14 mouse cellular contexts compared by ENCODE assay signal in genomic region chr10:94060190-94060589, GRCm38 (mm10). TPM values are rescaled to one million over a fixed set of nuclear protein-coding genes. Genes with fewer than 3 reads are reported as not detected.
A peak's percentile ranks its signal among the peaks of the same experiment; 100 is the strongest.
DNase-seq lines count a peak whose midpoint lies in the region; ATAC-seq and TF ChIP-seq lines count a peak whose summit lies in the region.
"Had no signal": no experiment of that assay in that cellular context is flagged by ENCODE, and none has a peak within 500 bp of the region (broad histone marks: within the 10 kb centered on the region; RNA-seq: fewer than 3 reads in every experiment).

No protein-coding gene starts in this region.

- H3K4me2 ChIP-seq in CH12.LX (ENCODE audit: insufficient read depth, low read depth, poor library complexity, severe bottlenecking), result no peak overlapping the region
- H3K4me2 ChIP-seq in intestine, embryonic 15.5 days (replicated peaks), result no peak overlapping the region
- no peak overlapping the region for H3K4me2 ChIP-seq in liver, postnatal 0 days (ENCODE audit: low read depth, low read length)
- H3K4me2 ChIP-seq: forebrain, embryonic 12.5 days; hindbrain, embryonic 15.5 days had no signal

- peaks cover 16 to 29% of the 10 kb centered on the region in 2 experiments for H3K4me1 ChIP-seq in CH12.LX (ENCODE audit: control insufficient read depth in 1 of 2, insufficient read depth in 2 of 2)
- peaks cover 11% of the 10 kb centered on the region for H3K4me1 ChIP-seq in intestine, embryonic 15.5 days (replicated peaks)
- H3K4me1 ChIP-seq in liver, postnatal 0 days (ENCODE audit: insufficient read depth), result peaks cover 17% of the 10 kb centered on the region
- H3K4me1 ChIP-seq: hindbrain, embryonic 15.5 days had no signal

- no peaks in the 10 kb centered on the region for H3K9me3 ChIP-seq in CH12.LX (replicated peaks; ENCODE audit: low read length)
- no peaks in the 10 kb centered on the region for H3K9me3 ChIP-seq in intestine, embryonic 15.5 days
- H3K9me3 ChIP-seq in liver, postnatal 0 days (ENCODE audit: low read length), result no peaks in the 10 kb centered on the region
- H3K9me3 ChIP-seq: forebrain, embryonic 12.5 days; hindbrain, embryonic 15.5 days had no signal

- no peak overlapping the region for H3K4me3 ChIP-seq in CH12.LX (replicated peaks in 1 of 3; ENCODE audit: low read depth in 2 of 3, low read length in 2 of 3, poor library complexity in 1 of 3)
- no peak overlapping the region for H3K4me3 ChIP-seq in intestine, embryonic 15.5 days (replicated peaks)
- no peak overlapping the region for H3K4me3 ChIP-seq in liver, postnatal 0 days (ENCODE audit: low read depth, low read length)
- H3K4me3 ChIP-seq: forebrain, embryonic 12.5 days; hindbrain, embryonic 15.5 days had no signal

- dilution Hi-C loops in CH12.LX (cut with MboI; ENCODE audit: extremely low pct_ligation_motif_present, extremely low pct_unique_long_range_greater_than_20kb, low sequenced_read_pairs), result no loop called here

- no peak for TF ChIP-seq RAD21 in CH12.LX (IDR thresholded peaks at IDR 0.05; ENCODE audit: low read depth, low read length)

- no peak for TF ChIP-seq CTCF in CH12.LX (conservative IDR thresholded peaks at IDR 0.05 in 1 of 2, IDR thresholded peaks at IDR 0.05 in 1 of 2; ENCODE audit: low read depth in 2 of 2, low read length in 2 of 2)
- TF ChIP-seq CTCF in liver, postnatal 0 days (IDR thresholded peaks at IDR 0.05; ENCODE audit: low read depth), result no peak

- H3K79me2 ChIP-seq in CH12.LX (replicated peaks; ENCODE audit: control insufficient read depth, extremely low read depth, insufficient read depth, poor library complexity, severe bottlenecking), result peaks cover 9% of the 10 kb centered on the region

- H3K27ac ChIP-seq in CH12.LX (ENCODE audit: insufficient read depth, low read depth), result 0 out of 2 replicates have a peak overlapping the region, but pooled peaks have one; percentile 9
- no peak overlapping the region for H3K27ac ChIP-seq in intestine, embryonic 15.5 days
- H3K27ac ChIP-seq in liver, postnatal 0 days (ENCODE audit: low read depth), result peak overlapping the region; percentile 78
- H3K27ac ChIP-seq: forebrain, embryonic 12.5 days; hindbrain, embryonic 15.5 days had no signal

- peak; percentile 64 for ATAC-seq in intestine, embryonic 15.5 days
- peak; percentile 95 for ATAC-seq in liver, postnatal 0 days
- no peak for ATAC-seq in cerebellum, adult (ENCODE audit: insufficient number of reproducible peaks, low FRiP score, low TSS enrichment)

- intact Hi-C loops in heart, postnatal 25 days (cut with DNase I), result no loop called here

- WGBS in intestine, embryonic 15.5 days, result 36% methylated on average over 8 of the region's 8 CpGs
- 39% methylated on average over 8 of the region's 8 CpGs for WGBS in liver, postnatal 0 days (ENCODE audit: insufficient replicate concordance)

- no peak overlapping the region for H3K9ac ChIP-seq in CH12.LX (ENCODE audit: insufficient read depth, low read depth)
- no peak overlapping the region for H3K9ac ChIP-seq in intestine, embryonic 15.5 days
- no peak overlapping the region for H3K9ac ChIP-seq in liver, postnatal 0 days (replicated peaks)
- H3K9ac ChIP-seq: forebrain, embryonic 12.5 days; hindbrain, embryonic 15.5 days had no signal

- peak; percentile 14 to 57 for DNase-seq in heart, adult 9 months (ENCODE audit: low spot score in 2 of 2)
- no peak for DNase-seq in heart, postnatal 25 days (ENCODE audit: low spot score)
- DNase-seq in CH12.LX (ENCODE audit: extremely low read depth), result no peak
- DNase-seq in liver, postnatal 0 days, result peak; percentile 62
- no peak for DNase-seq in adrenal gland, postnatal 14 days
- DNase-seq: cerebellum, adult 2 months; kidney, adult 8-10 months; left cerebral cortex, postnatal 4 days; spleen, adult 18-20 months; thymus, postnatal 36 days had no signal

- H3K27me3 ChIP-seq in CH12.LX (replicated peaks), result no peaks in the 10 kb centered on the region
- no peaks in the 10 kb centered on the region for H3K27me3 ChIP-seq in intestine, embryonic 15.5 days (replicated peaks)
- H3K27me3 ChIP-seq in liver, postnatal 0 days (ENCODE audit: insufficient read depth, low read length), result no peaks in the 10 kb centered on the region
- H3K27me3 ChIP-seq: forebrain, embryonic 12.5 days; hindbrain, embryonic 15.5 days had no signal

- no peak for TF ChIP-seq EP300 in CH12.LX (IDR thresholded peaks at IDR 0.05; ENCODE audit: low read length)
- TF ChIP-seq EP300 in liver, postnatal 0 days (IDR thresholded peaks at IDR 0.05; ENCODE audit: low read depth), result 0 out of 2 replicates have a peak, but pooled peaks have one; percentile 50

- in situ Hi-C loops in CH12.LX (cut with MboI; ENCODE audit: low pct_ligation_motif_present, low pct_unique_long_range_greater_than_20kb, low sequenced_read_pairs), result no loop called here

- peaks cover 10 to 32% of the 10 kb centered on the region in 2 experiments for H3K36me3 ChIP-seq in CH12.LX (replicated peaks in 1 of 2; ENCODE audit: control insufficient read depth in 1 of 2, insufficient read depth in 1 of 2, low read length in 1 of 2)
- no peaks in the 10 kb centered on the region for H3K36me3 ChIP-seq in intestine, embryonic 15.5 days
- H3K36me3 ChIP-seq in liver, postnatal 0 days (replicated peaks; ENCODE audit: insufficient read depth, low read length), result no peaks in the 10 kb centered on the region
- H3K36me3 ChIP-seq: forebrain, embryonic 12.5 days; hindbrain, embryonic 15.5 days had no signal

- TF ChIP-seq POLR2A in CH12.LX (IDR thresholded peaks at IDR 0.05; ENCODE audit: low read depth, low read length), result no peak

TF ChIP-seq in CH12.LX, 34 proteins besides CTCF, POLR2A, EP300 and RAD21:
- no peak for TF ChIP-seq MXI1 (IDR thresholded peaks at IDR 0.05; ENCODE audit: low read depth, low read length)
- no peak for TF ChIP-seq USF2 (conservative IDR thresholded peaks at IDR 0.05; ENCODE audit: low read depth, low read length)
- no peak for TF ChIP-seq ETS1 (conservative IDR thresholded peaks at IDR 0.05; ENCODE audit: low read depth, low read length)
- TF ChIP-seq NELFE (IDR thresholded peaks at IDR 0.05; ENCODE audit: low read depth, low read length), result no peak
- TF ChIP-seq ELF1 (IDR thresholded peaks at IDR 0.05; ENCODE audit: low read depth, low read length), result no peak
- no peak for TF ChIP-seq GABPA (IDR thresholded peaks at IDR 0.05; ENCODE audit: insufficient replicate concordance, low read depth, low read length)
- no peak for TF ChIP-seq IRF4 (IDR thresholded peaks at IDR 0.05; ENCODE audit: low read depth, low read length)
- no peak for TF ChIP-seq TBP (conservative IDR thresholded peaks at IDR 0.05; ENCODE audit: low read depth, low read length)
- TF ChIP-seq ZMIZ1 (IDR thresholded peaks at IDR 0.05; ENCODE audit: low read depth, low read length), result no peak
- TF ChIP-seq USF1 (IDR thresholded peaks at IDR 0.05; ENCODE audit: low read depth, low read length), result no peak
- no peak for TF ChIP-seq RCOR1 (conservative IDR thresholded peaks at IDR 0.05; ENCODE audit: low read depth, low read length)
- no peak for TF ChIP-seq TCF12 (IDR thresholded peaks at IDR 0.05; ENCODE audit: low read depth, low read length)
- no peak for TF ChIP-seq KAT2A (IDR thresholded peaks at IDR 0.05; ENCODE audit: insufficient replicate concordance, low read length)
- TF ChIP-seq ZC3H11A (IDR thresholded peaks at IDR 0.05; ENCODE audit: low read depth, low read length), result no peak
- no peak for TF ChIP-seq POLR2AphosphoS2 (IDR thresholded peaks at IDR 0.05; ENCODE audit: low read depth, low read length)
- TF ChIP-seq E2F4 (IDR thresholded peaks at IDR 0.05; ENCODE audit: insufficient replicate concordance, low read depth, low read length), result no peak

RNA-seq across cellular contexts. Expression of gene Fgd6, which starts 24.4 kb away (rescaled TPM):
- total RNA-seq in heart, postnatal 25 days (2021), result 1 to 10 TPM; 5.6 to 6.3 TPM
- total RNA-seq in CH12.LX (2012; rRNA removed), result 5.0 and 7.2 TPM in 2 replicates
- total RNA-seq in CH12.LX (2014; rRNA removed), result 3.0 and 3.3 TPM in 2 replicates
- 4.7 and 5.0 TPM in 2 replicates for polyA plus RNA-seq in CH12.LX (2012; ENCODE audit: insufficient read length, low read depth)
- polyA plus RNA-seq in intestine, embryonic 15.5 days (2015; fragmentation: Nextera tagmentation; extraction: Ambion mirVana), result 3.1 and 3.4 TPM in 2 replicates
- 2.4 TPM in 2 replicates for polyA plus RNA-seq in liver, postnatal 0 days (2015; fragmentation: Nextera tagmentation; extraction: Ambion mirVana)
- 8.2 and 9.2 TPM in 2 replicates for total RNA-seq in adrenal gland, postnatal 14 days (2021)

RNA-seq across cellular contexts. Expression of gene Vezt, which starts 24.6 kb away (rescaled TPM):
- total RNA-seq in heart, postnatal 25 days (2021), result 10 to 100 TPM; 38.1 to 40.4 TPM
- total RNA-seq in CH12.LX (2012; rRNA removed) (18.0 and 18.8 TPM in 2 replicates), CH12.LX (2014; rRNA removed) (17.2 and 18.4 TPM in 2 replicates)
- 21.2 and 26.5 TPM in 2 replicates for polyA plus RNA-seq in CH12.LX (2012; ENCODE audit: insufficient read length, low read depth)
- 18.6 and 20.1 TPM in 2 replicates for polyA plus RNA-seq in intestine, embryonic 15.5 days (2015; fragmentation: Nextera tagmentation; extraction: Ambion mirVana)
- polyA plus RNA-seq in liver, postnatal 0 days (2015; fragmentation: Nextera tagmentation; extraction: Ambion mirVana), result 8.6 TPM in 2 replicates
- total RNA-seq in adrenal gland, postnatal 14 days (2021), result 19.2 and 20.1 TPM in 2 replicates

Comparison
In these comparisons a context has a peak if more than half of its experiments do, and no peak if none do; other contexts are left out.
1. DNase-seq: peak in heart, adult 9 months (2 of 2) and liver, postnatal 0 days (single experiment); none in heart, postnatal 25 days (single experiment), CH12.LX (single experiment) and adrenal gland, postnatal 14 days (single experiment).